Mouse (Mus musculus) forebrain, postnatal 0 days (tissue): ENCODE data around the gene Fam19a5. TPM values are rescaled to one million over a fixed set of nuclear protein-coding genes. Genes with fewer than 3 reads are reported as not detected.

ENCODE experiments used
- ATAC-seq: fragments of 200-750 bp; cut with Nextera tagmentation; 2 replicates; pipeline ENCODE4 v1.8.0; 2017; ENCODE audit warnings: mild to moderate bottlenecking, moderate library complexity
- DNase-seq: peaks from one replicate; pipeline ENCODE4 v3.0.0-alpha.2; 2015
- H3K27ac ChIP-seq: fragments of 300-500 bp; sonication (generic); 2 replicates; pipeline ENCODE4 v1.5.1; 2014; ENCODE audit warnings: low read depth, mild to moderate bottlenecking, antibody characterized with exemption, low read length, moderate library complexity, mixed read lengths
- H3K27me3 ChIP-seq: fragments of 300-500 bp; sonication (generic); 2 replicates; pipeline ENCODE4 v1.6.1; 2014; ENCODE audit warnings: mild to moderate bottlenecking, low read length, mixed read lengths; ENCODE audit not compliant: insufficient read depth
- H3K36me3 ChIP-seq: fragments of 300-500 bp; sonication (generic); 2 replicates; pipeline ENCODE4 v1.6.1; 2014; ENCODE audit warnings: mild to moderate bottlenecking, moderate library complexity; ENCODE audit not compliant: insufficient read depth
- H3K4me1 ChIP-seq: fragments of 300-500 bp; sonication (generic); 2 replicates; pipeline ENCODE4 v1.6.1; 2014; ENCODE audit warnings: antibody characterized with exemption; ENCODE audit not compliant: insufficient read depth
- H3K4me2 ChIP-seq: fragments of 300-500 bp; sonication (generic); 2 replicates; pipeline ENCODE4 v1.6.1; 2014; ENCODE audit warnings: low read depth, mild to moderate bottlenecking, moderate library complexity
- H3K4me3 ChIP-seq: fragments of 300-500 bp; sonication (generic); 2 replicates; pipeline ENCODE4 v1.5.1; 2014; ENCODE audit warnings: low read depth, low read length, mixed read lengths
- H3K9ac ChIP-seq: fragments of 300-500 bp; sonication (generic); 2 replicates; pipeline ENCODE4 v1.6.1; 2014; ENCODE audit warnings: mild to moderate bottlenecking
- H3K9me3 ChIP-seq: fragments of 300-500 bp; sonication (generic); 2 replicates; pipeline ENCODE4 v1.6.1; 2016; ENCODE audit warnings: low read length
- CTCF ChIP-seq: sonication (generic); IDR thresholded peaks from 2 replicates; pipeline ENCODE4 v1.5.1; 2016; ENCODE audit warnings: antibody characterized with exemption, control low read depth, low read depth
- WGBS: fragments of 180-500 bp; shearing (Covaris S2); extraction: QIAGEN DNeasy Blood & Tissue Kit; methylation state at CpG from one replicate; pipeline ENCODE4 v1.1.7; 2014; 5-methylcytosine and 5-hydroxymethylcytosine counted together
- polyA plus RNA-seq: library from polyadenylated mRNA; unstranded; fragments of >200 nt; fragmentation: Nextera tagmentation; extraction: Ambion mirVana; gene quantifications from 2 replicates; pipeline ENCODE4 v1.2.1, GENCODE M21; 2015
- total RNA-seq: library from RNA; depleted of rRNA; stranded (reverse); fragments of >200 nt; gene quantifications from 2 replicates; pipeline ENCODE4 v1.2.3, GENCODE M21; 2014

Fam19a5 gene
- total and polyA plus RNA-seq, 2 experiments from 2014 or later = 28.2 to 84.7 TPM

- H3K36me3 ChIP-seq = no peaks in the 10 kb centered on the region
- no peak overlapping the region for H3K27ac ChIP-seq
- peak; percentile 50 for ATAC-seq
- TF ChIP-seq CTCF = no peak
- no peak overlapping the region for H3K9ac ChIP-seq
- H3K4me2 ChIP-seq = no peak overlapping the region
- WGBS = 39% methylated on average over 20 of the region's 20 CpGs
- no peaks in the 10 kb centered on the region for H3K4me1 ChIP-seq
- H3K4me3 ChIP-seq = no peak overlapping the region
- peak; percentile 57 for DNase-seq
- no peaks in the 10 kb centered on the region for H3K9me3 ChIP-seq
- H3K27me3 ChIP-seq = no peaks in the 10 kb centered on the region
These were observed 182.6 kb downstream of the Fam19a5 start for GRCm38 (mm10) chr15:87726657-87727236.

- no peak for ATAC-seq
- 92% methylated on average over 4 of the region's 4 CpGs for WGBS
These were observed 192.2 kb downstream of the Fam19a5 start for GRCm38 (mm10) chr15:87736345-87736744.

DNA sequence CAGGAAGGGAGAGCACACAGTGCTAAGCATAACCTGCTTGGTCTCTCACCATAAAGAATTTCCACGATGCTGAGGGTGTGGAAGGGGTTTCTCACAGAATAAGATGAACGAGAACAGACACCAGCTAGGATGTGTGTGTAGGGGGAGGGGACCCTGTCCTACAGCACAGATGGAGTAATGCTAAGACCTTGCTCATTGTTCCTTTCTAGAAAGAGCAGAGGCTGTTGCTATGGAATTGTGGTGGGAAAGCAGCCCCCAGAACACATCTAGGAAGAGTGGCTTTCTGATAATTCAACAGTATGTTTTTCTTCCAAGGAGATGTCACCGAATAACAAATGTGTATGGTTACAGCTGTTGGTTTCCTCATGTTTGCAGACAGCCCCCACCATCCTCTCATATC, 211.4 kb downstream of the Fam19a5 start:
- Histone ChIP-seq H3K27ac (no peak overlapping the region), H3K4me1 (no peaks in the 10 kb centered on the region; the same call in 1 of the 2 replicates), H3K27me3 (no peaks in the 10 kb centered on the region), H3K4me2 (no peak overlapping the region), H3K4me3 (no peak overlapping the region), H3K9ac (no peak overlapping the region), H3K9me3 (no peaks in the 10 kb centered on the region), H3K36me3 (no peaks in the 10 kb centered on the region)
- TF ChIP-seq CTCF = no peak
- ATAC-seq (peak; percentile 68), DNase-seq (no peak)
- 68% methylated on average over 3 of the region's 3 CpGs for WGBS

More at GRCm38 (mm10) chr15:87736345-87736744, 192.2 kb downstream of the Fam19a5 start:
- no peak overlapping the region for H3K4me3 ChIP-seq
- H3K27me3 ChIP-seq = no peaks in the 10 kb centered on the region
- no peak for TF ChIP-seq CTCF
- no peak overlapping the region for H3K9ac ChIP-seq
- no peaks in the 10 kb centered on the region for H3K9me3 ChIP-seq
- no peaks in the 10 kb centered on the region for H3K36me3 ChIP-seq
- H3K27ac ChIP-seq = no peak overlapping the region
- no peak overlapping the region for H3K4me2 ChIP-seq
- no peak for DNase-seq
- no peaks in the 10 kb centered on the region for H3K4me1 ChIP-seq

GRCm38 (mm10) chr15:87765876-87766275, 221.8 kb downstream of the Fam19a5 start:
- Histone ChIP-seq H3K4me1 (no peaks in the 10 kb centered on the region), H3K4me2 (no peak overlapping the region), H3K9me3 (no peaks in the 10 kb centered on the region), H3K9ac (no peak overlapping the region), H3K27me3 (no peaks in the 10 kb centered on the region), H3K27ac (no peak overlapping the region), H3K36me3 (peaks cover 3% of the 10 kb centered on the region; the same call in 1 of the 2 replicates), H3K4me3 (no peak overlapping the region)
- no peak for ATAC-seq
- WGBS = 92% methylated on average over 3 of the region's 3 CpGs
- no peak for TF ChIP-seq CTCF
- no peak for DNase-seq

GRCm38 (mm10) chr15:87773955-87774354, 229.9 kb downstream of the Fam19a5 start:
- no peak overlapping the region for H3K4me2 ChIP-seq
- no peak overlapping the region for H3K27ac ChIP-seq
- ATAC-seq (no peak), DNase-seq (no peak)
- no peaks in the 10 kb centered on the region for H3K9me3 ChIP-seq
- H3K9ac ChIP-seq = no peak overlapping the region
- no peaks in the 10 kb centered on the region for H3K4me1 ChIP-seq
- 61% methylated on average over 4 of the region's 4 CpGs for WGBS
- no peaks in the 10 kb centered on the region for H3K27me3 ChIP-seq
- H3K4me3 ChIP-seq = no peak overlapping the region
- TF ChIP-seq CTCF = peak; percentile 19
- no peaks in the 10 kb centered on the region for H3K36me3 ChIP-seq

- H3K4me1 ChIP-seq = no peaks in the 10 kb centered on the region
- H3K27me3 ChIP-seq = no peaks in the 10 kb centered on the region
- no peaks in the 10 kb centered on the region for H3K36me3 ChIP-seq
- ATAC-seq (no peak), DNase-seq (no peak)
- H3K4me3 ChIP-seq = no peak overlapping the region
- H3K9me3 ChIP-seq = no peaks in the 10 kb centered on the region
- no peak overlapping the region for H3K9ac ChIP-seq
- WGBS = 91% methylated on average over 2 of the region's 2 CpGs
- TF ChIP-seq CTCF = no peak
- no peak overlapping the region for H3K4me2 ChIP-seq
- no peak overlapping the region for H3K27ac ChIP-seq
These were observed 239.2 kb downstream of the Fam19a5 start for GRCm38 (mm10) chr15:87783331-87783730.

- DNase-seq (no peak), ATAC-seq (no peak)
- H3K4me2 ChIP-seq = no peak overlapping the region
- WGBS = 87% methylated on average over 4 of the region's 4 CpGs
- TF ChIP-seq CTCF = no peak
- no peaks in the 10 kb centered on the region for H3K36me3 ChIP-seq
- H3K9ac ChIP-seq = no peak overlapping the region
- no peaks in the 10 kb centered on the region for H3K9me3 ChIP-seq
- H3K27ac ChIP-seq = no peak overlapping the region
- no peaks in the 10 kb centered on the region for H3K27me3 ChIP-seq
- H3K4me3 ChIP-seq = no peak overlapping the region
- no peaks in the 10 kb centered on the region for H3K4me1 ChIP-seq
These were observed 245.6 kb downstream of the Fam19a5 start for GRCm38 (mm10) chr15:87789671-87790070.

DNA sequence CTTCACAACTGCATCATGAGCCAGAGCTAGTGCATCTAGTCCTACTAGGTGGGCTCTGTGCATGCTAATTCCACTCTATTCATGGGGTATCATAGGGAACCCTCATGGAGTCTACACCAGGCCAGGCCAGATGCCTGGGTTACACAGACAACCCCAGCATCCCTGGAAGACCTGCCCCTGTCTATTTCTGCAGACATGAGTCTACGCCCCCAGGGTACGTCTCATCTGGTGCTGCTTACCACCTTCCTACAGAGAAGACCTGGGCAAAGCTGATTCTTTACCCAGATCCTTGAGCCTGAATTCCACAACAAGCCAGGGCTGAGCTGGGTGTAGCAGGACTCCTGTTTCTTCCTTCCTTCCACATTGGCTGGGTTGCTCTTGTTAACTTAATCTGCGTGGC, 249.6 kb downstream of the Fam19a5 start:
- WGBS = 91% methylated on average over 3 of the region's 3 CpGs
- Histone ChIP-seq H3K27me3 (no peaks in the 10 kb centered on the region), H3K4me2 (no peak overlapping the region), H3K9me3 (no peaks in the 10 kb centered on the region), H3K27ac (no peak overlapping the region), H3K36me3 (no peaks in the 10 kb centered on the region), H3K9ac (no peak overlapping the region), H3K4me1 (no peaks in the 10 kb centered on the region), H3K4me3 (no peak overlapping the region)
- TF ChIP-seq CTCF = no peak
- ATAC-seq (no peak), DNase-seq (no peak)
